Mouse (Mus musculus) right cerebral cortex, adult 18-20 months (tissue): Measurements from ENCODE around the gene Abhd12b.
A peak's percentile ranks its signal among the peaks of the same experiment; 100 is the strongest.

ENCODE experiments used
- DNase-seq: peaks from one replicate; pipeline ENCODE4 v3.0.0; 2022; ENCODE audit warnings: mixed read lengths

Abhd12b gene

GRCm38 (mm10) chr12:70153842-70154241 lies at the start of gene Abhd12b:
Gene Abhd12b (plus strand): TSS chr12:70154142.
- no peak for DNase-seq

- DNase-seq: no peak
These were observed 49.7 kb upstream of the Abhd12b start for GRCm38 (mm10) chr12:70104199-70104598.

GRCm38 (mm10) chr12:70104776-70105420 lies 49.0 kb upstream of the Abhd12b start:
- no peak for DNase-seq

- DNase-seq: no peak
These were observed 48.1 kb upstream of the Abhd12b start for GRCm38 (mm10) chr12:70105885-70106284.

GRCm38 (mm10) chr12:70106508-70106907 lies 47.4 kb upstream of the Abhd12b start:
- no peak for DNase-seq

GRCm38 (mm10) chr12:70108104-70108503 lies 45.8 kb upstream of the Abhd12b start:
- no peak for DNase-seq

GRCm38 (mm10) chr12:70109921-70110320 lies 44.0 kb upstream of the Abhd12b start:
- no peak for DNase-seq

- peak; percentile 80 for DNase-seq
These were observed 43.4 kb upstream of the Abhd12b start for GRCm38 (mm10) chr12:70110375-70111116.

GRCm38 (mm10) chr12:70111117-70111366 lies 42.9 kb upstream of the Abhd12b start:
- DNase-seq: no peak

- peak; percentile 83 for DNase-seq
These were observed 42.4 kb upstream of the Abhd12b start for GRCm38 (mm10) chr12:70111367-70112089.

- DNase-seq: no peak
These were observed 41.9 kb upstream of the Abhd12b start for GRCm38 (mm10) chr12:70112090-70112383.

- peak; percentile 46 for DNase-seq
These were observed 40.6 kb upstream of the Abhd12b start, which contains the start of gene Nin for GRCm38 (mm10) chr12:70113351-70113750. Gene Nin (minus strand): TSS chr12:70113717.

GRCm38 (mm10) chr12:70117146-70117545 lies 36.8 kb upstream of the Abhd12b start:
- no peak for DNase-seq

GRCm38 (mm10) chr12:70118721-70119345 lies 35.1 kb upstream of the Abhd12b start:
- DNase-seq: peak; percentile 82

- no peak for DNase-seq
These were observed 34.4 kb upstream of the Abhd12b start for GRCm38 (mm10) chr12:70119552-70119951.

GRCm38 (mm10) chr12:70126626-70127025 lies 27.3 kb upstream of the Abhd12b start:
- DNase-seq: no peak

GRCm38 (mm10) chr12:70129105-70129504 lies 24.8 kb upstream of the Abhd12b start:
- DNase-seq: no peak

GRCm38 (mm10) chr12:70131042-70131675 lies 22.8 kb upstream of the Abhd12b start:
- DNase-seq: peak; percentile 49

- no peak for DNase-seq
These were observed 19.2 kb upstream of the Abhd12b start for GRCm38 (mm10) chr12:70134627-70135235.

GRCm38 (mm10) chr12:70136185-70136756 lies 17.7 kb upstream of the Abhd12b start:
- no peak for DNase-seq

GRCm38 (mm10) chr12:70137095-70137494 lies 16.8 kb upstream of the Abhd12b start:
- no peak for DNase-seq

GRCm38 (mm10) chr12:70137626-70138025 lies 16.3 kb upstream of the Abhd12b start:
- DNase-seq: no peak
